Mouse (Mus musculus) Patski (cell line): ENCODE results near the gene Hoxd3. TPM values are rescaled to one million over a fixed set of nuclear protein-coding genes. Genes with fewer than 3 reads are reported as not detected.

Experiments
- ATAC-seq: fragments of 100-300 bp; one replicate; pipeline ENCODE4 v1.8.0; 2021
- CTCF ChIA-PET: fragments of 350-600 bp; sonication (Branson Sonifier 250); formaldehyde crosslinking; loops from one replicate; lab custom pipeline; 2022; ENCODE audit warnings: inconsistent platforms; lab: Charles Lee
- POLR2A ChIA-PET: fragments of 350-600 bp; sonication (Branson Sonifier 250); formaldehyde crosslinking; loops from one replicate; lab custom pipeline; 2022; ENCODE audit warnings: antibody characterized with exemption, inconsistent platforms; lab: Charles Lee
- DNase-seq: peaks from one replicate; pipeline ENCODE4 v3.0.0-alpha.2; 2011; ENCODE audit warnings: low read depth, low spot score
- H3K27me3 ChIP-seq: fragments of 371-371 bp; one replicate; pipeline ENCODE4 v1.5.1; 2021
- CTCF ChIP-seq: fragments of 100-300 bp; IDR thresholded peaks from one replicate; pipeline ENCODE4 v1.5.1; 2021
- in situ Hi-C: fragments of 300-500 bp; cut with MboI; formaldehyde crosslinking; loops from 3 replicates; pipeline ENCODE4 v1.11.1; 2018; ENCODE audit warnings: low pct_unique_long_range_greater_than_20kb, mixed read lengths
- polyA plus RNA-seq: library from polyadenylated mRNA; unstranded; gene quantifications from one replicate; pipeline ENCODE4 v1.2.3, GENCODE M21; 2021

Hoxd3 gene
- 0.27 TPM for polyA plus RNA-seq

DNA sequence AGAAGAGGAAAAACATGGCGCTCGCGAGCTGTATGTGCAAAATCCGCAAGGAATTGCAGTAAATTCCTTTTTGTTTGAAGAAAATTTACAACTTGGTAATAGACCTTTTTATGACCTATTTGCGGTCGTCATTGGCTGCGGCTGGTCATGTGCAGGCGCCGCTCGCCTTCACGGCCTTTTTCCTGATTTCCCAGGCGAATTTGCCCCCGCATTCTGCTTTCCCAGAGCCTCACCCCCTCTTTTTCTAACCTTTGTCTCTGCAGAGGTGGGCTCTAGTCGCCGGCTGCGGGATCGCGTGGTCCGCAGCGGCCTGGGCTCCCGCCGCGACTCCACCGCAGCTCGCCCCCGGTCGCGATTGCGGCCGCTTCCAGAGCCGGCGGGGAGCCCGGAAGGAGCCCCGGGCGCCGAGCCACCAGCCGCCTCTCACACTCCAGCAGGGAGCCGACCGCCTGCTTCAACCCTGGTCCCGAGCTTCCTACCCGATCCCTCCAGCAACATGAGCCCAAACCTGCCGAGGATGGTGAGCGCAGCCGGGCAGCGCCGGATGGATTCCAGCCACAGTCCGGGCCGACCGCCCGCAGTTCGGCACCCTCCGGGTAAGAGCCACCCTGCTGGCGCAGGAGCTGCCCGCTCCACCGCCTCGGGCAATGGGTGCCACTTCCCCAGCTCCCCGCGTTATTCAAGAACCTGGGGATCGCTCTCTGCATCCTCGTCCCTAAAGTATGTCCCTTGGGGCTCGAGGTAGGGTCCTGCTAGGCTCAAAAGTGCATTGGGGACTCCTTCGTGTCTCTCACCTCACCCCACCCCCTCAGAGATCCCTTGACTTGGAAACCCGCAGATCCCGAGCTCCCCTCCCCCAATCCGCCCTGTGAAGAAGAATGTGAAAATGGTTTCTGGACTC is at the start of gene Hoxd3, which contains the start of gene Hoxd4:
Gene Hoxd3 (plus strand): TSS at position 207 of the 901 bp plus-strand sequence.
Gene Hoxd4 (plus strand): TSS at position 209 of the 901 bp plus-strand sequence.
- in situ Hi-C loops = no loop called here
- CTCF ChIA-PET = no interaction called here

DNA sequence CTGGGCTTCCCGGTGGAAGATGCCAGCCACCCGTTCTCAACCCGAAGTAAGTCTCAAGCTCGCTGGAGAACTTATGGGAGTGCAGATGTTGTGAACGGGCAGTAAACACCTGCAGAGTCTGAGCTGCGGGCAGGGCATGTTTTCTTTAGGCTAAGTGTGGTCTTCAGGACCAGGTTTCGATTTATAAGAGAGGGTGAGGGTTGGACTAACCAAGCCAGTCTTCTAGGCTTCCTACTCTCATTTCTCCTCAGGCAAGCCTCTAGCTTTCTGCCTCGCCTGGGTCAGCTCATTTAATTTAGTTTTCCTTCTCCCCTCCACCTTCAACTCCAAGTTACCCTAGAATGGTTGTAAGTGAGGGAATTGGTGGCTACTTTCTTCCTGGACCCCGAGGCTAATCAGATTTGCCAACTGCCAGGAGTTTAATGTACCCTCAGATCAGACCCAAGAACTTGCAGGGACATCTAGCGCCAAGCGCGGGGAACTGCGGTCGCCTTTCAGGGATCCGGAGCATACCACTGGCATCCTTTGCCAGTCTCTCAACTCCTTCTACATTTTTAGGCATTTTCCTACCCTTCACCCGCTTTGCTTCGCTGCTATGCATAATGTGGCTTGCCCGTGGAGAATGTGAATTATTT is 48.3 kb upstream of the Hoxd3 start:
- ChIA-PET CTCF (interaction anchor here (0.6 to 1.4 kb wide), 3 partner anchors 9 to 698 kb away, joined by 3 read pairs; no protein-coding TSS in a partner anchor), POLR2A (no interaction called here)
- no peak for DNase-seq
- in situ Hi-C loops = loop anchor here (5.0 to 25.0 kb wide), 5 partner anchors 366 to 1101 kb away; partner anchors contain the start of gene Chn1
- peaks cover 71% of the 10 kb centered on the region for H3K27me3 ChIP-seq
- peak; percentile 87 for TF ChIP-seq CTCF
- ATAC-seq = peak; percentile 78

More for the DNA sequence above, at the start of gene Hoxd3, which contains the start of gene Hoxd4:
- POLR2A ChIA-PET = interaction anchor here (0.7 kb wide), 1 partner anchor 439 kb away, joined by 3 read pairs; no protein-coding TSS in a partner anchor
- no peak for TF ChIP-seq CTCF
- H3K27me3 ChIP-seq = peaks cover 2% of the 10 kb centered on the region
- DNase-seq = no peak
- peak; percentile 65 for ATAC-seq

DNA sequence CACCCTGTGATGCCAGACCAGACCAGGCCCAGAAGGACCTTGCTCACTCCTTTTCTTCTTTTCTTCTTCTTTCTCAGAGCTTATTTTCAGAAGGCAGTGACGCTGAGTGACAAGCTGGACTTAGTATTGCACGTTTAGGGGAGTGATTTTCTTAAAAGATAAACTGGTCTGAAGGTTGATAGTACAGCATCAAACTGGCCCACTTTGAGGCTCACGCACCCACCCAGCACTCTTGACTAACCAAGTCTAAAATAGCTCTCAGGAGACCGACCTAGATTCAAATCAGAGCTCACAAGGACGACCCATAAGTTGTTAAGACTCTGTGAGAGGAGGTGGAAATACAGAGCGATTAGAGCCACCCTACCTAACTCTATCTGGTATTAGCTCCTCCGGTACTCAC is 45.3 kb upstream of the Hoxd3 start:
- ChIA-PET POLR2A (no interaction called here), CTCF (no interaction called here)
- in situ Hi-C loops = loop anchor here (25.0 kb wide), 2 partner anchors 879 to 1104 kb away; partner anchors contain the start of gene Chn1
- no peak for TF ChIP-seq CTCF
- H3K27me3 ChIP-seq = peaks cover 67% of the 10 kb centered on the region
- DNase-seq (no peak), ATAC-seq (no peak)

DNA sequence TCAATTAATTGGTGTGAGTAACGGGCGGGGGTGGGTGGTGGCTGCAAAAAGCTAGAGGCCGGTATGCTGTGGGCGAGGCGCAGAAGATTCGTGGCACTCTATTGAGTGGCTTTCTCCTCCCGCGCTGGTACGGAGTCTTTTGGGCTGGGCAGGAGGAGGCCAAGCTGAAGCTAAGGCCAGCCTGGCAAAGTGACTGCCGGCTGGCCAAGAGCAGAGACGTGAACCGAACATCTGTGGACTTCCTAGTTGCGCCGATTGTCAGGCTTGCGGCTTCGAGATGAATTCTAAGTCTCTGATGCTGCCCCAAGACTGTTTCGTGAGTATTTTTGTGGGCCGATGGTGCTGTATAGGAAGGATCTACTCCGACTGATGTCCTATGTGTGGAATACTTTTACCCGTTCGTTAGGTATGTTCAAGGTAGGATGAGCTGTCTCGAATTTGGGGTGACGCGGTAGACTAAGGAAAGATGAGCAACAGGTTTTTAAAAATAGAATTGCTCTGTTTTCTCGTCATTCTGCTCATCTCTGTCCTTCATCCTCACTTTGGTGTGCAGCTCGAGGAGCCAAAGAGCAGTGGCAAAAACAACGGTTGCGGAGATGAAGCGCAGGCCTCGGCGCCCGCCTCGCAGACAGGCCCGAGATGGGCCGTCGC is 44.4 kb upstream of the Hoxd3 start:
- ChIA-PET CTCF (no interaction called here), POLR2A (no interaction called here)
- DNase-seq = no peak
- peaks cover 59% of the 10 kb centered on the region for H3K27me3 ChIP-seq
- ATAC-seq = no peak
- in situ Hi-C loops = loop anchor here (25.0 kb wide), 2 partner anchors 880 to 1105 kb away; partner anchors contain the start of gene Chn1
- no peak for TF ChIP-seq CTCF

DNA sequence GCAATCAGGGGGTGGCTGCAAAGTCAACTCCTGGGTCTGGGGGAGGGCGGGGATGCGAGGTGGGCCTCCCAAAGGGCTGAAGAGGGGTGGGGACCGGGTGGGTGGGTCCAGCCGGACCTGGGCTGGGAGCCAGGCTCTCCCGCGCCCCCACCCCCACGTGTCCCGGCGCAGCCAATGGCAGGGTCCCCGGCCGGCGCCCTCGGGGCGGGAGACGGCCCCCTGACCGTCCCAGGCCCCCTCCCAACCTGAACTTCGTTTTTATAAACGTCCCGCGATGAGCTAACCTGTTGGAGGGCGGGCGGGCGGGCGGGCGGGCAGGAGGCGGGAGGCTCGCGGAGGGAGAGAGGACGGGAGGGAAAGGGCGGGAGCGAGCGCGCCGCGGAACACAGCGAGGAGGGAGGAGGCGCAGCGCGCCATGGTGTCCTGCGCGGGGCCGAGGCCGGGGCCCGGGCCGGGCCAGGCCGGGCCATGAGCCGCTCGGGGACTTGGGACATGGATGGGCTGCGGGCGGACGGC is 43.8 kb upstream of the Hoxd3 start, which contains the start of gene Hoxd13:
Gene Hoxd13 (plus strand): TSS at position 469 of the 516 bp plus-strand sequence.
- peaks cover 53% of the 10 kb centered on the region for H3K27me3 ChIP-seq
- no peak for ATAC-seq
- in situ Hi-C loops = loop anchor here (25.0 kb wide), 2 partner anchors 881 to 1106 kb away; partner anchors contain the start of gene Chn1
- ChIA-PET CTCF (no interaction called here), POLR2A (no interaction called here)
- no peak for TF ChIP-seq CTCF
- DNase-seq = no peak

DNA sequence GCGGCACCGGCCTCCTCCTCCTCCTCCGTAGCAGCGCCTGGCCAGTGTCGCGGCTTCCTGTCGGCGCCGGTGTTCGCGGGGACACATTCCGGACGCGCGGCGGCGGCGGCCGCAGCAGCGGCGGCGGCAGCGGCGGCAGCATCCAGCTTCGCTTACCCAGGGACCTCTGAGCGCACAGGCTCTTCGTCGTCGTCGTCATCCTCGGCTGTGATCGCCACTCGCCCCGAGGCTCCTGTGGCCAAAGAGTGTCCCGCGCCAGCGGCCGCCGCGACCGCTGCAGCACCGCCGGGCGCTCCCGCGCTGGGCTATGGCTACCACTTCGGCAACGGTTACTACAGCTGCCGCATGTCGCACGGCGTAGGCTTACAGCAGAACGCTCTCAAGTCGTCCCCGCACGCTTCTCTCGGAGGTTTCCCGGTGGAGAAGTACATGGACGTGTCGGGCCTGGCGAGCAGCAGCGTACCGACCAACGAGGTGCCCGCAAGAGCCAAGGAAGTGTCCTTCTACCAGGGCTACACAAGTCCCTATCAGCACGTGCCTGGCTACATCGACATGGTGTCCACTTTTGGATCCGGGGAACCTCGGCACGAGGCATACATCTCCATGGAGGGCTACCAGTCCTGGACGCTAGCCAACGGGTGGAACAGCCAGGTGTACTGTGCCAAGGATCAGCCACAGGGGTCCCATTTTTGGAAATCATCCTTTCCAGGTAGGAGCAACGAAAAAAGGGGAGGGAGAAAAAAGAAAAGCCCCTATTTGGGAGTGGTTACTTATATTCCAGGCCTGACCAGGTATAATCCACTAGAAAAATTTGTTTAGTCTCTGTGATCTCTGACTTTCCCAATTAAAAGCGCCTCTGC is 43.1 kb upstream of the Hoxd3 start:
- CTCF ChIA-PET = interaction anchor here (1.3 kb wide), 1 partner anchor 18 kb away, joined by 3 read pairs; no protein-coding TSS in a partner anchor
- no peak for TF ChIP-seq CTCF
- peaks cover 53% of the 10 kb centered on the region for H3K27me3 ChIP-seq
- DNase-seq (no peak), ATAC-seq (no peak)
- POLR2A ChIA-PET = no interaction called here
- in situ Hi-C loops = loop anchor here (25.0 kb wide), 2 partner anchors 881 to 1106 kb away; partner anchors contain the start of gene Chn1

DNA sequence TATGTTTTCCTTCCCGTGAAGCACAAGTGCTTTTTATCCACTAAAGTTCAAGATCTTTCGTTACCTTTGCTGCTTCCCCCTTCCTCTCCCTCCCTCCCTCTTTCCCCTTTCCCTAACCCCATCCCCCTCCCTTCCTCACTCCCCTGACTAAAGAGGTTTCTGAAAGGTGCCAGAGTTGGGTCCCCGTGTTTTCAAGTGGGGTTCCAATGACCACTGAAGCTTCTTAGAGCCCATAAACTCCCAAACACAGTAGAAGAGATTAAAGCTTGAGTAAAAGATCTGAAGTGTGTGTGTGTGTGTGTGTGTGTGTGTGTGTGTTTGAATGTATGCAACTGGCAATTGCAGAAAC is 42.5 kb upstream of the Hoxd3 start:
- CTCF ChIA-PET = interaction anchor here (1.3 kb wide), 1 partner anchor 17 kb away, joined by 3 read pairs; no protein-coding TSS in a partner anchor
- no peak for ATAC-seq
- no peak for TF ChIP-seq CTCF
- POLR2A ChIA-PET = no interaction called here
- in situ Hi-C loops = loop anchor here (25.0 kb wide), 2 partner anchors 882 to 1107 kb away; partner anchors contain the start of gene Chn1
- H3K27me3 ChIP-seq = peaks cover 52% of the 10 kb centered on the region
- DNase-seq = no peak

DNA sequence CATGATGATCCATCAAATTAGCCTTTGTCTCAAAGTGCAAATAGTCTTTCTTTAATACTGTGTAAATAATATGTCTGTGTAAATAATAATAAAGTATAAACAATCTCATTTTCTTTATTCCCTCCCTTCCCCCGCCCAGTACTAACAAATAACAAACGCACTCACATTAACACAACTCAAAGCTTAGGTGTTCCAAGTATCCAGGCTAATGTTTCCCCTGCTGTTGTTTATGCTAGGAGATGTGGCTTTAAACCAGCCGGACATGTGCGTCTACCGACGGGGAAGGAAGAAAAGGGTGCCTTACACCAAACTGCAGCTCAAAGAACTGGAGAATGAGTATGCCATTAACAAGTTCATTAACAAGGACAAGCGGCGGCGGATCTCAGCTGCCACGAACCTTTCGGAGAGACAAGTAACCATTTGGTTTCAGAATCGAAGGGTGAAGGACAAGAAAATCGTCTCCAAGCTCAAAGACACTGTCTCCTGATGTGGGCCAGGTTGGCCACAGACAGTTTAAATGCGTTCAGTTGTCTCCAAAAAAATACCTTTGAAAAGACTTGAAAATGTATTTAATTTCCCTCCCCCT is 42.0 kb upstream of the Hoxd3 start:
- TF ChIP-seq CTCF = no peak
- in situ Hi-C loops = loop anchor here (25.0 kb wide), 2 partner anchors 882 to 1107 kb away; partner anchors contain the start of gene Chn1
- CTCF ChIA-PET = interaction anchor here (1.3 kb wide), 2 partner anchors 9 to 17 kb away, joined by 3 read pairs; no protein-coding TSS in a partner anchor
- DNase-seq = no peak
- peaks cover 47% of the 10 kb centered on the region for H3K27me3 ChIP-seq
- no peak for ATAC-seq
- POLR2A ChIA-PET = no interaction called here
